Mouse (Mus musculus) embryonic facial prominence, embryonic 15.5 days (tissue): Measurements from ENCODE around the gene Cyp4f40. TPM values are rescaled to one million over a fixed set of nuclear protein-coding genes. Genes with fewer than 3 reads are reported as not detected.
"Not testable (repeated sequence)": the region's sequence is repeated elsewhere in the genome, so short reads cannot be mapped to it uniquely, and the experiment has no call there.

Experiments used
- ATAC-seq: fragments of 200-750 bp; cut with Nextera tagmentation; 2 replicates; pipeline ENCODE4 v1.8.0; 2017; ENCODE audit warnings: low read depth, moderate TSS enrichment; ENCODE audit not compliant: insufficient number of reproducible peaks, low FRiP score, low TSS enrichment
- H3K27ac ChIP-seq: fragments of 300-500 bp; sonication (generic); replicated peaks from 2 replicates; pipeline ENCODE4 v1.5.1; 2015; ENCODE audit warnings: mild to moderate bottlenecking, inconsistent platforms
- H3K27me3 ChIP-seq: fragments of 300-500 bp; sonication (generic); 2 replicates; pipeline ENCODE4 v1.6.1; 2015; ENCODE audit warnings: inconsistent platforms
- H3K36me3 ChIP-seq: fragments of 300-500 bp; sonication (generic); 2 replicates; pipeline ENCODE4 v1.6.1; 2015; ENCODE audit warnings: mild to moderate bottlenecking, inconsistent platforms
- H3K4me1 ChIP-seq: fragments of 300-500 bp; sonication (generic); 2 replicates; pipeline ENCODE4 v1.6.1; 2015; ENCODE audit warnings: inconsistent platforms
- H3K4me2 ChIP-seq: fragments of 300-500 bp; sonication (generic); replicated peaks from 2 replicates; pipeline ENCODE4 v1.6.1; 2015; ENCODE audit warnings: mild to moderate bottlenecking, inconsistent platforms
- H3K4me3 ChIP-seq: fragments of 300-500 bp; sonication (generic); replicated peaks from 2 replicates; pipeline ENCODE4 v1.5.1; 2015; ENCODE audit warnings: mild to moderate bottlenecking, inconsistent platforms
- H3K9ac ChIP-seq: fragments of 300-500 bp; sonication (generic); 2 replicates; pipeline ENCODE4 v1.6.1; 2015; ENCODE audit warnings: inconsistent platforms
- H3K9me3 ChIP-seq: fragments of 300-500 bp; sonication (generic); replicated peaks from 2 replicates; pipeline ENCODE4 v1.6.1; 2016; ENCODE audit warnings: inconsistent platforms
- WGBS: fragments of 180-500 bp; shearing (Covaris S2); methylation state at CpG from one replicate; pipeline ENCODE4 v1.1.7; 2015; 5-methylcytosine and 5-hydroxymethylcytosine counted together
- polyA plus RNA-seq: library from polyadenylated mRNA; unstranded; fragments of >200 nt; fragmentation: Nextera tagmentation; extraction: Ambion mirVana; gene quantifications from 2 replicates; pipeline ENCODE4 v1.2.1, GENCODE M21; 2015

Cyp4f40 gene
- polyA plus RNA-seq = 0.12 TPM in 2 replicates

GRCm38 (mm10) chr17:32658712-32659111, at the start of gene Cyp4f40:
TSS of gene Cyp4f40 (plus strand) at chr17:32658900.
- ATAC-seq = no peak; the same call in 1 of the 2 replicates

GRCm38 (mm10) chr17:32610231-32610630, 48.5 kb upstream of the Cyp4f40 start:
- H3K4me1 ChIP-seq, ATAC-seq: not testable (repeated sequence)

More at GRCm38 (mm10) chr17:32658712-32659111, at the start of gene Cyp4f40:
- Histone ChIP-seq H3K4me2 (no peak within 1 kb of the TSS), H3K9ac (no peak within 1 kb of the TSS), H3K4me1 (peaks cover 4% of the 10 kb centered on the region; the same call in 1 of the 2 replicates), H3K4me3 (no peak within 1 kb of the TSS), H3K36me3 (no peaks in the 10 kb centered on the region), H3K9me3 (no peaks in the 10 kb centered on the region), H3K27me3 (no peaks in the 10 kb centered on the region), H3K27ac (no peak within 1 kb of the TSS)
- 57% methylated on average over 2 of the region's 2 CpGs for WGBS

GRCm38 (mm10) chr17:32610896-32611295, 47.8 kb upstream of the Cyp4f40 start:
- Histone ChIP-seq H3K4me3 (no peak overlapping the region), H3K9me3 (no peaks in the 10 kb centered on the region), H3K9ac (no peak overlapping the region), H3K4me1 (no peaks in the 10 kb centered on the region), H3K36me3 (no peaks in the 10 kb centered on the region), H3K27ac (no peak overlapping the region), H3K27me3 (no peaks in the 10 kb centered on the region), H3K4me2 (no peak overlapping the region)
- no peak for ATAC-seq
- WGBS = 75% methylated on average over 3 of the region's 3 CpGs

More at GRCm38 (mm10) chr17:32610231-32610630, 48.5 kb upstream of the Cyp4f40 start:
- H3K9ac ChIP-seq, H3K36me3 ChIP-seq, H3K9me3 ChIP-seq, H3K27ac ChIP-seq, H3K4me2 ChIP-seq, H3K4me3 ChIP-seq, H3K27me3 ChIP-seq: not testable (repeated sequence)
- WGBS = 75% methylated on average over 3 of the region's 3 CpGs

- H3K4me3 ChIP-seq = no peak overlapping the region
- H3K27me3 ChIP-seq = no peaks in the 10 kb centered on the region
- no peak overlapping the region for H3K9ac ChIP-seq
- no peaks in the 10 kb centered on the region for H3K36me3 ChIP-seq
- WGBS = 72% methylated on average over 3 of the region's 3 CpGs
- H3K9me3 ChIP-seq = no peaks in the 10 kb centered on the region
- ATAC-seq = no peak
- H3K4me2 ChIP-seq = no peak overlapping the region
- no peak overlapping the region for H3K27ac ChIP-seq
- H3K4me1 ChIP-seq = no peaks in the 10 kb centered on the region
These were observed 46.3 kb upstream of the Cyp4f40 start for GRCm38 (mm10) chr17:32612417-32612816.

- no peaks in the 10 kb centered on the region for H3K4me1 ChIP-seq
- no peak overlapping the region for H3K4me3 ChIP-seq
- H3K9ac ChIP-seq = no peak overlapping the region
- no peaks in the 10 kb centered on the region for H3K36me3 ChIP-seq
- H3K27me3 ChIP-seq = no peaks in the 10 kb centered on the region
- H3K4me2 ChIP-seq = no peak overlapping the region
- ATAC-seq = no peak
- 45% methylated on average over 1 of the region's 1 CpGs for WGBS
- no peaks in the 10 kb centered on the region for H3K9me3 ChIP-seq
- H3K27ac ChIP-seq = no peak overlapping the region
These were observed 41.4 kb upstream of the Cyp4f40 start for GRCm38 (mm10) chr17:32617252-32617651.

GRCm38 (mm10) chr17:32621018-32621417, 37.7 kb upstream of the Cyp4f40 start, which contains the start of gene Cyp4f37:
TSS of gene Cyp4f37 (plus strand) at chr17:32621309.
- not testable (repeated sequence) for H3K36me3 ChIP-seq, ATAC-seq, H3K9ac ChIP-seq, H3K9me3 ChIP-seq, H3K4me3 ChIP-seq, H3K27me3 ChIP-seq, H3K4me1 ChIP-seq, H3K4me2 ChIP-seq, H3K27ac ChIP-seq
- 71% methylated on average over 4 of the region's 4 CpGs for WGBS

GRCm38 (mm10) chr17:32629726-32630125, 29.0 kb upstream of the Cyp4f40 start:
- ATAC-seq, H3K27me3 ChIP-seq: not testable (repeated sequence)
- 83% methylated on average over 7 of the region's 7 CpGs for WGBS

GRCm38 (mm10) chr17:32631936-32632335, 26.8 kb upstream of the Cyp4f40 start:
- no peak overlapping the region for H3K4me3 ChIP-seq
- ATAC-seq = no peak
- 0 out of 2 replicates have a peak, but pooled peaks cover 4% of the 10 kb centered on the region for H3K4me1 ChIP-seq
- no peak overlapping the region for H3K4me2 ChIP-seq
- H3K27me3 ChIP-seq = no peaks in the 10 kb centered on the region
- 74% methylated on average over 3 of the region's 3 CpGs for WGBS
- H3K9ac ChIP-seq = no peak overlapping the region
- no peaks in the 10 kb centered on the region for H3K36me3 ChIP-seq
- H3K9me3 ChIP-seq = no peaks in the 10 kb centered on the region
- H3K27ac ChIP-seq = no peak overlapping the region

More at GRCm38 (mm10) chr17:32629726-32630125, 29.0 kb upstream of the Cyp4f40 start:
- not testable (repeated sequence) for H3K27ac ChIP-seq, H3K4me3 ChIP-seq, H3K9ac ChIP-seq, H3K36me3 ChIP-seq, H3K4me2 ChIP-seq, H3K9me3 ChIP-seq, H3K4me1 ChIP-seq

GRCm38 (mm10) chr17:32634242-32634971, 24.3 kb upstream of the Cyp4f40 start:
- H3K4me1 ChIP-seq, H3K27me3 ChIP-seq, H3K9me3 ChIP-seq, H3K36me3 ChIP-seq, H3K27ac ChIP-seq: not testable (repeated sequence)
- Histone ChIP-seq H3K4me3 (peak overlapping the region; percentile 36), H3K9ac (peak overlapping the region; percentile 18; the same call in 1 of the 2 replicates), H3K4me2 (peak overlapping the region; percentile 67)
- 0 out of 2 replicates have a peak, but pooled peaks have one; percentile 34 for ATAC-seq
- 81% methylated on average over 9 of the region's 9 CpGs for WGBS

- ATAC-seq = peak; percentile 51; the same call in 1 of the 2 replicates
- Histone ChIP-seq H3K4me1 (0 out of 2 replicates have a peak, but pooled peaks cover 4% of the 10 kb centered on the region), H3K27me3 (no peaks in the 10 kb centered on the region), H3K4me2 (peak overlapping the region; percentile 67), H3K9ac (peak overlapping the region; percentile 18; the same call in 1 of the 2 replicates), H3K27ac (no peak overlapping the region), H3K4me3 (peak overlapping the region; percentile 36), H3K36me3 (no peaks in the 10 kb centered on the region), H3K9me3 (no peaks in the 10 kb centered on the region)
- 1% methylated on average over 17 of the region's 17 CpGs for WGBS
These were observed 23.8 kb upstream of the Cyp4f40 start for GRCm38 (mm10) chr17:32634972-32635314.

- Histone ChIP-seq H3K36me3 (no peaks in the 10 kb centered on the region), H3K4me1 (0 out of 2 replicates have a peak, but pooled peaks cover 4% of the 10 kb centered on the region), H3K27ac (no peak overlapping the region), H3K9me3 (no peaks in the 10 kb centered on the region), H3K27me3 (no peaks in the 10 kb centered on the region), H3K4me3 (no peak overlapping the region), H3K4me2 (no peak overlapping the region), H3K9ac (no peak overlapping the region)
- ATAC-seq = no peak
- 33% methylated on average over 3 of the region's 3 CpGs for WGBS
These were observed 22.4 kb upstream of the Cyp4f40 start for GRCm38 (mm10) chr17:32636341-32636740.
